Comparison of ENCODE assay signal across 30 mouse cellular contexts in the genomic region with DNA sequence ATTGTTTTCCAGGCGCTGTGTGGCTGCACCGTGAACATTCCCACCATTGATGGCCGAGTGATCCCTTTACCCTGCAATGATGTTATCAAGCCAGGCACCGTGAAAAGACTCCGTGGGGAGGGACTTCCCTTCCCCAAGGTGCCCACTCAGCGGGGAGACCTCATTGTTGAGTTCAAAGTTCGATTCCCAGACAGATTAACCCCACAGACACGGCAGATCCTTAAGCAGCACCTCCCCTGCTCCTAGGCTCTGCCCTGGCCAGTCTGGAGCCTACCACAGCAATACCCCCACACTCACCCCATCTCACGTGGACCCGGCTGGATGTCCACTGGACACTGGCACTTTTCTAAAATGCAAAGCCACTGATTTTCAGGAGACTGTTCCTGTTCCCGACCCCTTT. TPM values are rescaled to one million over a fixed set of nuclear protein-coding genes. Genes with fewer than 3 reads are reported as not detected.
DNase-seq lines count a peak whose midpoint lies in the region; ATAC-seq lines count a peak whose summit lies in the region.
"Had no signal": no experiment of that assay in that cellular context is flagged by ENCODE, and none has a peak within 500 bp of the region (broad histone marks: within the 10 kb centered on the region; RNA-seq: fewer than 3 reads in every experiment).

No protein-coding gene starts in this region.

- peaks cover 60% of the 10 kb centered on the region for H3K4me1 ChIP-seq in heart, embryonic 10.5 days
- H3K4me1 ChIP-seq in heart, embryonic 16.5 days (ENCODE audit: control insufficient read depth, insufficient read depth, low read length) = peaks cover 40% of the 10 kb centered on the region
- H3K4me1 ChIP-seq in kidney, embryonic 16.5 days (ENCODE audit: insufficient read depth, low read length) = 0 out of 2 replicates have a peak, but pooled peaks cover 8% of the 10 kb centered on the region
- H3K4me1 ChIP-seq: liver, embryonic 13.5 days had no signal

- H3K9me3 ChIP-seq in heart, embryonic 10.5 days = no peaks in the 10 kb centered on the region
- H3K9me3 ChIP-seq in heart, embryonic 16.5 days (replicated peaks; ENCODE audit: control insufficient read depth, low read length) = no peaks in the 10 kb centered on the region
- H3K9me3 ChIP-seq in kidney, embryonic 16.5 days (ENCODE audit: low read length) = no peaks in the 10 kb centered on the region
- H3K9me3 ChIP-seq: forebrain, embryonic 13.5 days; hindbrain, embryonic 12.5 days; intestine, embryonic 15.5 days; limb, embryonic 10.5 days; limb, embryonic 15.5 days; liver, embryonic 13.5 days; midbrain, embryonic 13.5 days had no signal

- H3K9ac ChIP-seq in heart, embryonic 16.5 days (ENCODE audit: low read length) = peak overlapping the region; percentile 5
- H3K9ac ChIP-seq in kidney, embryonic 16.5 days (replicated peaks; ENCODE audit: low read length) = no peak overlapping the region
- H3K9ac ChIP-seq: forebrain, embryonic 13.5 days; hindbrain, embryonic 12.5 days; intestine, embryonic 15.5 days; limb, embryonic 15.5 days; liver, embryonic 13.5 days; midbrain, embryonic 13.5 days had no signal

- WGBS in heart, embryonic 10.5 days = 79% methylated on average over 11 of the region's 11 CpGs
- 78% methylated on average over 11 of the region's 11 CpGs for WGBS in heart, embryonic 16.5 days
- WGBS in kidney, embryonic 16.5 days = 70% methylated on average over 11 of the region's 11 CpGs

- DNase-seq in heart, embryonic 10.5 days (ENCODE audit: low spot score) = no peak
- DNase-seq in heart, postnatal 10 days = no peak
- DNase-seq in heart, postnatal 4 days = no peak
- peak; percentile 56 to 61 for DNase-seq in kidney, adult 8-10 months
- DNase-seq in kidney, postnatal 25 days = peak; percentile 25 to 65
- no peak for DNase-seq in left cerebral cortex, adult 9 months (ENCODE audit: low spot score in 2 of 2)
- DNase-seq: adrenal gland, postnatal 10 days; cerebellum, adult 8-10 months; cerebellum, postnatal 25 days; gastrocnemius, postnatal 14 days; liver, embryonic 13.5 days; lung, adult 18-20 months; thymus, adult 2 months; thymus, postnatal 4 days had no signal

- no peak overlapping the region for H3K4me2 ChIP-seq in heart, embryonic 16.5 days (ENCODE audit: low read depth, low read length)
- H3K4me2 ChIP-seq in kidney, embryonic 16.5 days (replicated peaks; ENCODE audit: low read depth, low read length) = no peak overlapping the region
- H3K4me2 ChIP-seq: forebrain, embryonic 13.5 days; hindbrain, embryonic 12.5 days; intestine, embryonic 15.5 days; limb, embryonic 15.5 days; liver, embryonic 13.5 days; midbrain, embryonic 13.5 days had no signal

- H3K36me3 ChIP-seq in heart, embryonic 10.5 days = peaks cover 22% of the 10 kb centered on the region
- H3K36me3 ChIP-seq in heart, embryonic 16.5 days (ENCODE audit: control insufficient read depth, insufficient read depth) = peaks cover 9% of the 10 kb centered on the region
- H3K36me3 ChIP-seq in kidney, embryonic 16.5 days (ENCODE audit: insufficient read depth, low read length) = 0 out of 2 replicates have a peak, but pooled peaks cover 7% of the 10 kb centered on the region
- H3K36me3 ChIP-seq: liver, embryonic 13.5 days had no signal

- no peak for ATAC-seq in heart, embryonic 16.5 days (replicated peaks; ENCODE audit: extremely low read depth, insufficient read depth, low FRiP score)
- ATAC-seq in kidney, embryonic 16.5 days (ENCODE audit: low FRiP score, low TSS enrichment) = no peak
- ATAC-seq: forebrain, embryonic 13.5 days; hindbrain, postnatal 0 days; intestine, embryonic 15.5 days; lung, postnatal 0 days; midbrain, embryonic 13.5 days; Patski had no signal

- intact Hi-C loops in heart, postnatal 10 days (cut with DNase I) = no loop called here

- H3K4me3 ChIP-seq in heart, embryonic 10.5 days = no peak overlapping the region
- H3K4me3 ChIP-seq in heart, embryonic 16.5 days (ENCODE audit: low read length) = no peak overlapping the region
- no peak overlapping the region for H3K4me3 ChIP-seq in kidney, embryonic 16.5 days (ENCODE audit: low read length)
- H3K4me3 ChIP-seq: forebrain, embryonic 13.5 days; hindbrain, embryonic 12.5 days; intestine, embryonic 15.5 days; limb, embryonic 10.5 days; limb, embryonic 15.5 days; liver, embryonic 13.5 days; midbrain, embryonic 13.5 days had no signal

- 0 out of 2 replicates have a peak overlapping the region, but pooled peaks have one; percentile 52 for H3K27ac ChIP-seq in heart, embryonic 10.5 days
- peak overlapping the region; percentile 94; the same call in 1 of the 2 replicates for H3K27ac ChIP-seq in heart, embryonic 16.5 days (ENCODE audit: low read length)
- no peak overlapping the region for H3K27ac ChIP-seq in kidney, embryonic 16.5 days (ENCODE audit: low read length)
- H3K27ac ChIP-seq: forebrain, embryonic 13.5 days; hindbrain, embryonic 12.5 days; hindbrain, postnatal 0 days; intestine, embryonic 15.5 days; limb, embryonic 10.5 days; limb, embryonic 15.5 days; liver, embryonic 13.5 days; macrophage; midbrain, embryonic 13.5 days had no signal

- H3K27me3 ChIP-seq in heart, embryonic 10.5 days (ENCODE audit: insufficient read depth, poor library complexity, severe bottlenecking) = no peaks in the 10 kb centered on the region
- H3K27me3 ChIP-seq in heart, embryonic 16.5 days (ENCODE audit: control insufficient read depth, insufficient read depth, low read length) = no peaks in the 10 kb centered on the region
- no peaks in the 10 kb centered on the region for H3K27me3 ChIP-seq in kidney, embryonic 16.5 days (ENCODE audit: insufficient read depth, low read length)
- H3K27me3 ChIP-seq: forebrain, embryonic 13.5 days; hindbrain, embryonic 12.5 days; intestine, embryonic 15.5 days; limb, embryonic 15.5 days; midbrain, embryonic 13.5 days; Patski had no signal

RNA-seq across cellular contexts. Expression of a gene that starts 7.7 kb away (rescaled TPM):
- 11.4 and 12.3 TPM in 2 replicates for polyA plus RNA-seq in heart, embryonic 10.5 days (2016; fragmentation: Nextera tagmentation; extraction: Ambion mirVana)
- total RNA-seq in heart, postnatal 10 days (2021) = 10 to 100 TPM; 61.8 to 68.9 TPM
- polyA plus RNA-seq in heart, embryonic 16.5 days (2015; fragmentation: Nextera tagmentation; extraction: Ambion mirVana) = 16.9 and 17.2 TPM in 2 replicates
- 10 to 100 TPM; 82.4 to 91.9 TPM for total RNA-seq in heart, postnatal 4 days (2021)
- 7.3 and 7.5 TPM in 2 replicates for polyA plus RNA-seq in kidney, embryonic 16.5 days (2015; fragmentation: Nextera tagmentation; extraction: Ambion mirVana)

RNA-seq across cellular contexts. Expression of a gene that starts 12.1 kb away (rescaled TPM):
- polyA plus RNA-seq in heart, embryonic 10.5 days (2016; fragmentation: Nextera tagmentation; extraction: Ambion mirVana) = 0.25 and 0.70 TPM in 2 replicates
- total RNA-seq in heart, postnatal 10 days (2021) = not detected
- 0.47 and 1.4 TPM in 2 replicates for polyA plus RNA-seq in heart, embryonic 16.5 days (2015; fragmentation: Nextera tagmentation; extraction: Ambion mirVana)
- total RNA-seq in heart, postnatal 4 days (2021) = not detected
- 0.39 and 1.7 TPM in 2 replicates for polyA plus RNA-seq in kidney, embryonic 16.5 days (2015; fragmentation: Nextera tagmentation; extraction: Ambion mirVana)
- total RNA-seq: adrenal gland, postnatal 10 days; gastrocnemius, postnatal 14 days; heart, adult 8-10 months; hindbrain, postnatal 0 days; layer of hippocampus, postnatal 25 days; left cerebral cortex, postnatal 10 days had no signal
- polyA plus RNA-seq: Patski; thymus, adult 2 months had no signal

RNA-seq across cellular contexts. Expression of a gene that starts 40.8 kb away (rescaled TPM):
- polyA plus RNA-seq in heart, embryonic 10.5 days (2016; fragmentation: Nextera tagmentation; extraction: Ambion mirVana) = 1.5 and 2.8 TPM in 2 replicates
- total RNA-seq in heart, postnatal 10 days (2021) = 1 to 10 TPM; 8.0 to 9.5 TPM
- polyA plus RNA-seq in heart, embryonic 16.5 days (2015; fragmentation: Nextera tagmentation; extraction: Ambion mirVana) = 4.8 and 5.8 TPM in 2 replicates
- total RNA-seq in heart, postnatal 4 days (2021) = 10 to 100 TPM; 15.2 to 23.1 TPM
- 0.44 and 0.79 TPM in 2 replicates for polyA plus RNA-seq in kidney, embryonic 16.5 days (2015; fragmentation: Nextera tagmentation; extraction: Ambion mirVana)
- total RNA-seq: megakaryocyte-erythroid progenitor cell, adult 5-6 weeks had no signal
- polyA plus RNA-seq: limb, embryonic 10.5 days; macrophage; Patski had no signal

RNA-seq across cellular contexts. Expression of a gene that starts 43.0 kb away (rescaled TPM):
- 588 and 628 TPM in 2 replicates for polyA plus RNA-seq in heart, embryonic 10.5 days (2016; fragmentation: Nextera tagmentation; extraction: Ambion mirVana)
- 100 to 1,000 TPM; 306 to 324 TPM for total RNA-seq in heart, postnatal 10 days (2021)
- 457 and 488 TPM in 2 replicates for polyA plus RNA-seq in heart, embryonic 16.5 days (2015; fragmentation: Nextera tagmentation; extraction: Ambion mirVana)
- total RNA-seq in heart, postnatal 4 days (2021) = 100 to 1,000 TPM; 291 to 295 TPM
- polyA plus RNA-seq in kidney, embryonic 16.5 days (2015; fragmentation: Nextera tagmentation; extraction: Ambion mirVana) = 560 and 578 TPM in 2 replicates

RNA-seq across cellular contexts. Expression of a gene that starts 53.0 kb away (rescaled TPM):
- polyA plus RNA-seq in heart, embryonic 10.5 days (2016; fragmentation: Nextera tagmentation; extraction: Ambion mirVana) = 13.9 and 18.0 TPM in 2 replicates
- total RNA-seq in heart, postnatal 10 days (2021) = 1 to 10 TPM; 5.8 to 6.7 TPM
- polyA plus RNA-seq in heart, embryonic 16.5 days (2015; fragmentation: Nextera tagmentation; extraction: Ambion mirVana) = 12.9 and 13.0 TPM in 2 replicates
- 1 to 10 TPM; 7.4 to 8.2 TPM for total RNA-seq in heart, postnatal 4 days (2021)
- polyA plus RNA-seq in kidney, embryonic 16.5 days (2015; fragmentation: Nextera tagmentation; extraction: Ambion mirVana) = 19.5 and 20.6 TPM in 2 replicates

Comparison
In these comparisons a context has a peak if more than half of its experiments do, and no peak if none do; other contexts are left out.
1. DNase-seq: peak in kidney, adult 8-10 months (2 of 2) and kidney, postnatal 25 days (2 of 2); none in heart, embryonic 10.5 days (single experiment), heart, postnatal 10 days (0 of 2), heart, postnatal 4 days (single experiment) and left cerebral cortex, adult 9 months (0 of 2).